Mouse (Mus musculus): ENCODE results near the gene Ccdc61. TPM values are rescaled to one million over a fixed set of nuclear protein-coding genes. Genes with fewer than 3 reads are reported as not detected.
A peak's percentile ranks its signal among the peaks of the same experiment; 100 is the strongest.

Ccdc61 gene
- total RNA-seq, 2 experiments from 2014 or later, result 10.5 to 11.0 TPM

- no peak overlapping the region for H3K27ac ChIP-seq
- TF ChIP-seq CTCF (IDR thresholded peaks at IDR 0.05), result no peak
- intact Hi-C loops (cut with DNase I), result no loop called here
- peak overlapping the region; percentile 76 for H3K4me3 ChIP-seq
- DNase-seq (ENCODE audit: extremely low spot score in 1 of 2, low spot score in 2 of 2), result no peak
These were observed 418 bp downstream of the Ccdc61 start for GRCm38 (mm10) chr7:18909797-18910196.

- Histone ChIP-seq H3K4me3 (no peak overlapping the region), H3K27ac (no peak overlapping the region)
- DNase-seq (ENCODE audit: extremely low spot score in 1 of 2, low spot score in 2 of 2), result no peak
- TF ChIP-seq CTCF (IDR thresholded peaks at IDR 0.05), result no peak
- intact Hi-C loops (cut with DNase I), result no loop called here
These were observed 5.2 kb downstream of the Ccdc61 start for GRCm38 (mm10) chr7:18904971-18905370.

GRCm38 (mm10) chr7:18902486-18902885 lies 7.7 kb downstream of the Ccdc61 start:
- intact Hi-C loops (cut with DNase I), result no loop called here
- Histone ChIP-seq H3K4me3 (no peak overlapping the region), H3K27ac (no peak overlapping the region)
- no peak for DNase-seq (ENCODE audit: extremely low spot score in 1 of 2, low spot score in 2 of 2)
- TF ChIP-seq CTCF (IDR thresholded peaks at IDR 0.05), result peak; percentile 16

- no peak for DNase-seq (ENCODE audit: extremely low spot score in 1 of 2, low spot score in 2 of 2)
- no peak overlapping the region for H3K27ac ChIP-seq
- TF ChIP-seq CTCF (IDR thresholded peaks at IDR 0.05), result no peak
These were observed 9.7 kb downstream of the Ccdc61 start for GRCm38 (mm10) chr7:18900513-18900912.

DNA sequence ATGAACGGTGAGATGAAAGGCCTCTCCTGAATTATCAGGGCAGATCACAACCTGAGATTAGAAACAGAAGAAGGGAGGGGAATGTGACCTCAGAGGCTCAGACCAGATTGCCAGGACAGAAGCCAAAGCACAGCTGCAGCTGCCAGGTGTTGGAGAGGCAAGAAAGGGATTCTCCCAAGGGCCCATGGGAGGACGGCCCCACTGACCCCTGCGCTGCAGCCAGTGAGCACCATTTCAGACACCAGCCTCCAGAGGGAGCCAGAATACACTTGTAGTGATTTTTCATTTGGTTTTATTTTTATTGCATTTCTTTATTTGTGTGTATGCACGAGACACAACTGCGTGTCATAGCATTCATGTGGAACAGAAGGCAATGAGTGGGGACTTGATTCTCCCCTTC lies 13.7 kb downstream of the Ccdc61 start:
- Histone ChIP-seq H3K4me3 (no peak overlapping the region), H3K27ac (no peak overlapping the region)
- DNase-seq (ENCODE audit: extremely low spot score in 1 of 2, low spot score in 2 of 2), result peak; percentile 52 to 57
- intact Hi-C loops (cut with DNase I), result loop anchor here (5.0 to 10.0 kb wide), 2 partner anchors 68 to 96 kb away; partner anchors contain the start of gene Mypop
- TF ChIP-seq CTCF (IDR thresholded peaks at IDR 0.05), result peak; percentile 83

More at GRCm38 (mm10) chr7:18900513-18900912, 9.7 kb downstream of the Ccdc61 start:
- H3K4me3 ChIP-seq, result no peak overlapping the region
- intact Hi-C loops (cut with DNase I), result no loop called here

DNA sequence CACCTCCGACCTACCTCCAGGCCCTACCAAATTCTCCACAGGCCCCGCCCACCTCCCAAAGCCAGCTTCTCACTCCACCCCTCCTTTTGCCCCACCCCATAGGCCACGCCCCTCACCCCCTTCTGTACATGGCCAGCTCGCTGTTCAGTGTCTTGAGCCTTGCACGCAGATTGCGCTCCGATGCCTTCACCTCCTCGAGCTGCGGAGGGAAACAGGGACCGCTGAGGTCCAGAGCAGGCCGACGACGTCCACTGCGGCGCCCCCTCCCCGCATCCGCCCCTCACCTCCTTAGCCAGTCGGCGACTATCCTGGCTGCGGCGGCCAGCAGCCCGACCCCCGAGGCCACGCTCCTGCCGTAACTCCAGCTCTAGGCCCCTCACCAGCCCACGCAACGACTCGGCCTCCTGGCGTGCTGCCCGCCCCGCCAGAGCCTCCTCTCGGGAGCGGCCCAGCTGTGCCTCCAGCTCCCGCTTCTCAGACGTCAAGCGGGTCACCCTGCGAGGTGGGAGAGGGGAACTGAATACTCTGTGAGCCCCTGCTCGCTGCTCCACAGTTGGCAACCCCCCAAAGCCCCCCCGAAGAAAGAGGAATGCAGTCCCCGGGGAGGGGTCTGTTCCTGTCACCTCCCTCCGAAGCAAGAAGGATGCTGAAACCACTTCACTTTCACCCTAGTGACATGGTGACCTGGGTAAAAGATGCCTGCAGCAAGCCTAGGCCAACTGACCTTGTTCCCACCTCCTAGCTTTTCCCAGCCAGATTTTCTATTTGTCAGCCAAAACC lies 16.4 kb downstream of the Ccdc61 start:
- H3K4me3 ChIP-seq, result peak overlapping the region; percentile 54
- TF ChIP-seq CTCF (IDR thresholded peaks at IDR 0.05), result no peak
- DNase-seq (ENCODE audit: extremely low spot score in 1 of 2, low spot score in 2 of 2), result peak; percentile 49 to 54

DNA sequence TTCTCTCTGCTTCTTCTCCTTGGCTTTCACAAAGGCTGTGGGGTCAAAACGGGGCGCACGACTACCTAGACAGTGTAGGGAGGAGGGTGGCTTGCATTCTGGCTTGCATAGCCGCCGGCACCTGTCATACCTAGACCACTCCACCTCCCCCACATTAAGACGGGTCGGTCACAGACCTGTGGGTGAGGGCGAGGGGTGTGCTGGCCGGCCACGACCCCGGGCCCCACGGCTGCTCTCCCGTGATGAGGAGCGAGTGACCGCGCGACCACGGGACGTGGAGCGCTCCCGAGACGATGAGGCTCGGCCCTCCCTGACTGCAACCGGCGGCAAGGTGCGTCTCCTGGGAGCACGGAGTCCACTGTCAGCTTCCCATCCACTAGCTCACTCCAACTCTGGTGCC lies 17.2 kb downstream of the Ccdc61 start:
- peak in 1 of 2 experiments; percentile 31 for DNase-seq (ENCODE audit: extremely low spot score in 1 of 2, low spot score in 2 of 2)
- peak overlapping the region; percentile 54 for H3K4me3 ChIP-seq
- no peak for TF ChIP-seq CTCF (IDR thresholded peaks at IDR 0.05)
- no peak overlapping the region for H3K27ac ChIP-seq
- intact Hi-C loops (cut with DNase I), result loop anchor here (10.0 kb wide), 1 partner anchor 72 kb away; no protein-coding TSS in a partner anchor

More for the DNA sequence above, 16.4 kb downstream of the Ccdc61 start:
- 0 out of 2 replicates have a peak overlapping the region, but pooled peaks have one; percentile 24 for H3K27ac ChIP-seq
- intact Hi-C loops (cut with DNase I), result loop anchor here (10.0 kb wide), 1 partner anchor 71 kb away; no protein-coding TSS in a partner anchor

- intact Hi-C loops (cut with DNase I), result loop anchor here (10.0 kb wide), 1 partner anchor 73 kb away; no protein-coding TSS in a partner anchor
These were observed 18.2 kb downstream of the Ccdc61 start for GRCm38 (mm10) chr7:18891872-18892599.

GRCm38 (mm10) chr7:18890848-18891247 lies 19.4 kb downstream of the Ccdc61 start:
- Histone ChIP-seq H3K4me3 (no peak overlapping the region), H3K27ac (no peak overlapping the region)
- intact Hi-C loops (cut with DNase I), result loop anchor here (10.0 kb wide), 1 partner anchor 74 kb away; no protein-coding TSS in a partner anchor
- DNase-seq (ENCODE audit: extremely low spot score in 1 of 2, low spot score in 2 of 2), result no peak
- no peak for TF ChIP-seq CTCF (IDR thresholded peaks at IDR 0.05)

More at GRCm38 (mm10) chr7:18891872-18892599, 18.2 kb downstream of the Ccdc61 start:
- peak; percentile 100 for TF ChIP-seq CTCF (IDR thresholded peaks at IDR 0.05)
- Histone ChIP-seq H3K4me3 (peak overlapping the region; percentile 54), H3K27ac (peak overlapping the region; percentile 66)
- peak; percentile 91 to 95 for DNase-seq (ENCODE audit: extremely low spot score in 1 of 2, low spot score in 2 of 2)

- no peak for DNase-seq (ENCODE audit: extremely low spot score in 1 of 2, low spot score in 2 of 2)
- intact Hi-C loops (cut with DNase I), result no loop called here
These were observed 23.3 kb downstream of the Ccdc61 start for GRCm38 (mm10) chr7:18886963-18887362.

DNA sequence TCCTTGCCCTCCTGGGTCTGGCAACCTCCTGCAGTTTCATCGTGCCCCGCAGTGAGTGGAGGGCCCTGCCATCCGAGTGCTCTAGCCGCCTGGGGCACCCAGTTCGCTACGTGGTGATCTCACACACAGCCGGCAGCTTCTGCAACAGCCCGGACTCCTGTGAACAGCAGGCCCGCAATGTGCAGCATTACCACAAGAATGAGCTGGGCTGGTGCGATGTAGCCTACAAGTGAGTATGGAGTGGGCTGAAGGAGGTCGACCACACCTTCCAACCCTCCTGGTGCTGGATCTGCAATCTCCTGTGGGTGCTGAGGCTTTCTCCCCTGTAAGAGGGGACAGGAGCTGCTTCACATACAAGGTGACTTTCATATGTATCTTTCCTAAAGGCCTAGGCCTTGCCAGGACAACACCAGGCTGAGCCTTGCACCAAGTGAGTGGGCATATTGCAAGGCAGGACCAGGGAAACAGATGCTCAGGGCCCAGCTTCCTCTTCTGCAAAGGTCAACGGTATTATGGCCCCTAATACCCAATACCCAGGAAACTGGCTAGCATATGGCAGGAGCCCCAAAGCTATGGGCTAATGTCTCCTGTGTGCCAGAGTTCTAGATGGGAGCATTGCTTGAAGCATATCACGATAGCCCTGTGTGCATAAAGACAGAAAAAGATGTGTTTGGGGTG lies 25.3 kb downstream of the Ccdc61 start:
- DNase-seq (ENCODE audit: extremely low spot score in 1 of 2, low spot score in 2 of 2), result no peak
- H3K27ac ChIP-seq, result peak overlapping the region; percentile 25; the same call in 1 of the 2 replicates
- H3K4me3 ChIP-seq, result peak overlapping the region; percentile 20; the same call in 1 of the 2 replicates
- intact Hi-C loops (cut with DNase I), result no loop called here
- TF ChIP-seq CTCF (IDR thresholded peaks at IDR 0.05), result no peak

More at GRCm38 (mm10) chr7:18886963-18887362, 23.3 kb downstream of the Ccdc61 start:
- no peak for TF ChIP-seq CTCF (IDR thresholded peaks at IDR 0.05)
- Histone ChIP-seq H3K4me3 (no peak overlapping the region), H3K27ac (no peak overlapping the region)
